Mouse (Mus musculus) embryo, embryonic 10.5 days (tissue): ENCODE data around the gene Pdgfra.

Experiments used
- DNase-seq: peaks from one replicate; pipeline ENCODE4 v3.0.0-alpha.2; 2015; ENCODE audit warnings: low spot score

Pdgfra gene

DNA sequence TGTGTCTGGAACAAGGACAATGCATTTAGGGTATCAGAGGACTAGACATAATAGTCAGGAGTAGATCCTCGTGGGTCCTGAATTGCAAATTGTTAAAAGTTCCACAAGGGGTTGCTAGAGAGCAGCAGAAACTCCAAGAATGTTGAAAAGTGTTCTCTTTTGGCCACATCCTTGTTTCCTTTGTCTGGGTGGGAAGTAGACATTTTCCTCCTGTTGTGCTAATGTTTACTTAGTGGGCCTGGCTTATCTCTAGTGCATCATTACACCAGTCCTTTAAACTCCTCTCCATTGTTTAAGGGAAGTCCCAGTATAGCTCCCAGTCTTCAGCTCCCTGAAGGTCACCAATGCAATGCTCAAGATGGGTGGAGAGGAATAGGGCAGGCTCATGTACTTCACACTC, 57.9 kb downstream of the Pdgfra start:
- DNase-seq = peak; percentile 83

DNA sequence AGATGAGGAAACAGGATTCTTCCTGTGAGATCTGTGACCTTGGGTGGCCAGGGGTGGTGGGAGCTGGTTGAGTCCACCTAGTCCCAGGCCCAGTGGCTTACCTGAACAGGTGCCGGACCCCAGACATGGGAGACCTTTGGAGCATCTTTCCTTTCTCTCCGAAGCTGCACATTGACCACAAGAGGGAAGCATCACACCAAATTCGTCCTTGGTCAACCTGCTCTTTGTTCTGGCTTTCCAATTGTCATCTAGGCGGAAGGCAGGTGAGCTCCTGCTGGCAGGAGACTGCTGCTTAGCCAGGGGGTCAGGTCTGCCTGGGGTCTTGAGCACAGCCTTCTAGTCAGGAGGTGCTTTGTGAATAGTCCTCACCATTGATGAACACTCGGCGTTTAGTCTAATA, 62.4 kb downstream of the Pdgfra start:
- DNase-seq = peak; percentile 60

GRCm38 (mm10) chr5:75214929-75215328, 62.8 kb downstream of the Pdgfra start:
- DNase-seq = no peak

- no peak for DNase-seq
These were observed 63.7 kb downstream of the Pdgfra start for GRCm38 (mm10) chr5:75215678-75216256.

DNA sequence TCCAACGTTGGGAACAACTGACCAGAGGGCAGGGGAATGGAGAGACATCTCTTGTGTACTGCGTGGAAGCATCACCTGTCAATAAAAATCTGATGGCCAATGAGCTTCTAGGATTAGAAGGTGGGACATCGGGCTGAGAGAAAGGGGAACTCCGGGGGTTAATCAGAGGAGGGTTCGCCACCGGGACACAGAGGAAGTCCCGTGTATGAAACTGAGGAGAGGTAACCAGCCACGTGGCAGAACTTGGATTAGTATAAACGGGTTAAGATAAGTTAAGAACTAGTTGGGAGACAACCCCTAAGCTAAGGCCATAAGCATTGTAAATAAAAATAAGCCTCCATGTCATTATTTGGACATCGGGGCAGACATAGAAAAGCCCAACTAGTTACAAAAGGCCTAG, 69.5 kb downstream of the Pdgfra start:
- no peak for DNase-seq

GRCm38 (mm10) chr5:75222491-75223265, 70.6 kb downstream of the Pdgfra start:
- peak; percentile 81 for DNase-seq

- DNase-seq = peak; percentile 44
These were observed 86.3 kb downstream of the Pdgfra start for GRCm38 (mm10) chr5:75238363-75238762.

- DNase-seq = no peak
These were observed 87.1 kb downstream of the Pdgfra start for GRCm38 (mm10) chr5:75238928-75239777.

DNA sequence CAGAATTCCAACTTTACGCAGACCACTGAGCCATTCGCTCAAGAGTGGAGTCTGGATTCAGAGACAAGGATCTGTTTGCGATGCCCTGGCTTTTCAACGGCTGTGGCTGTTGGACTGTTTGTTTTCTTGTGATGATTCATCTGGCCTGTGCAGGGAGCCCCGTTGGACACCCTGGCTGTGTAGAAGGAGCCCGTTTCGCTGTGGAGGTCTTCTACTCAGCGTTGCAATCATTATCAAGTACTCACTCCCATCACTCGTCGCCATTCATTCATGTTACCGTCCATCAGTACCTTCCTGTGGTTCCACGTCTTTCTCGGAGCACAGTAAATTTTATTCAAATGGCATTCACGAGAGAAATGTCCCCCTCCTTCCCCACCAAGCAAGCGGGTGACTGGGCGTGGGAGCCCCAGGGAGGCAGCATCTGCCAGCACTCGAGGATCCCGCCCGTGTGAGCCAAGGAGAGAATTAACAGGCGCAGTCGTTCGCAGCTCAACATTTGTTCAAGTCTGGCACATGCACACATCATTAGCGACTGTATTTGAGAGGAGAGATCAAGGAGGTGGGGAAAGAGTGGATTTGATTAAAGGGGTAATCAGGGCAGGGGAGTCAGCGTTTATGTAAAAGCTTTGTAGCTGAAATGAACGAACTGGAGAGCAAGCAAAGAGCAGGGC, 95.1 kb downstream of the Pdgfra start:
- no peak for DNase-seq
